Mouse (Mus musculus): ENCODE measurements around the gene Hoxa11. TPM values are rescaled to one million over a fixed set of nuclear protein-coding genes. Genes with fewer than 3 reads are reported as not detected.
A peak's percentile ranks its signal among the peaks of the same experiment; 100 is the strongest.

Gene Hoxa11
- polyA plus RNA-seq, 1 experiment: 10.9 TPM

DNA sequence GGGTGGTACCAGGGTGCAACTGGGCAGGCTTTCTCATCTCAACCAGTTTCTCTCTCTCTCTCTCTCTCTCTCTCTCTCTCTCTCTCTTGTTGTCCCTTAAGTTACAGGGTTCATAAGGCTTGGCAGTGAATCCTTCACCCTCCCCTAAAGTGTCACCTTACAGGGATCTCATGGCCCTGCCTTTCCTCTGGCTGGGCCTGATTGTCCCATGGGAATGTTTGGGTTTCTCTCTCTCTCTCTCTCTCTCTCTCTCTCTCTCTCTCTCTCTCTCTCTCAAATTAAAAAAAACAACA is 38.0 kb downstream of the Hoxa11 start:
- peak overlapping the region; percentile 69 for H3K4me2 ChIP-seq (ENCODE audit: low read depth)

DNA sequence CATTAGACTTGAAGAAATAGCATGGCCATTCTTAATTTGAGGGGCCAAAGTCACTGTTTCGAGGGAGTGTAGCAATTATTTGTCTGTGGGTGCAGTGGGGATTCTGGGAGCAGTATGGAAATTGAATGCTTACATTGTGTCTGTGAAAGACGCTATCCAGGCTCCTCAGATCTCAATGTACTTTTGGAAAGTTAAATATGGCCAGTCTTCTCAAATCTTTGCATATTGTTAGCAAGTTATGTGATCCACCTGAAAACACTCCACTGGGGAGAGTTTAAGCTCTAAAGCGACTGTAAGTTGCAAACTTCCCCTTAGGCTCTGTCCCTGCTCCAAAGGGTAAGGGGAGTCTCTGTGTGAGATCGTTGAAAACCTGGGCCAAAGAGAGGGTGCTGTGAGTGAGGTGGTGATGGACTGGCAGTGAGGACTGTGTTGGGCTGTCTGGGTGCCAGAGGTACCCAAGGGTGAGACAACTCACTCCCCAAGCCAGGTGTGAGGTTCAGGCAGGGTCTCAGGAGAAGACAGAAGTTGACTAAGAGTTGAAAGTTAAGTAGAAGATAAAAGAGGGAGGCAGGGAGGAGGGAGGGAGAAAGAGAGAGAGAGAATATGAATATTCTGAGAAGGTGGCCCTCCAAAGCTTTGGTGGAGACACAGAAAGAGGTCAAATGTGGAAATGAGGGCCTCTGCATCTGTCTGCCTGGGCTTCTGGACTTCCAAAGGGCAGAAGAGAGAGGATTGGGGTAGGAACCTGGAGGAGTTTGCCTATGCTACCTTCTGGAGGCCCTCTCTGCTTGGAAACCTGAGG is 38.5 kb downstream of the Hoxa11 start:
- Histone ChIP-seq H3K27me3 (ENCODE audit: control insufficient read depth, insufficient read depth, insufficient read length) (no peaks in the 10 kb centered on the region), H3K4me3 (no peak overlapping the region), H3K4me2 (ENCODE audit: low read depth) (no peak overlapping the region), H3K36me3 (ENCODE audit: control insufficient read depth, insufficient read depth) (peaks cover 13% of the 10 kb centered on the region), H3K79me2 (ENCODE audit: control insufficient read depth, insufficient read depth) (peaks cover 34% of the 10 kb centered on the region), H3ac (ENCODE audit: control insufficient read depth, insufficient read length) (no peak overlapping the region)
- no peak for TF ChIP-seq E2F4 (IDR thresholded peaks at IDR 0.05; ENCODE audit: insufficient read depth)
- no peak for TF ChIP-seq USF1 (IDR thresholded peaks at IDR 0.05; ENCODE audit: low read depth)
- TF ChIP-seq POLR2A (IDR thresholded peaks at IDR 0.05; ENCODE audit: insufficient read length, low read depth): no peak
- no peak for TF ChIP-seq TCF3 (IDR thresholded peaks at IDR 0.05; ENCODE audit: insufficient read length, low read depth)
- TF ChIP-seq MYOG (IDR thresholded peaks at IDR 0.05; ENCODE audit: control insufficient read depth in 1 of 3, insufficient read depth in 1 of 3, insufficient read length in 2 of 3, low read depth in 2 of 3): no peak
- no peak for TF ChIP-seq SRF (IDR thresholded peaks at IDR 0.05; ENCODE audit: control insufficient read depth, insufficient read length, low read depth)
- TF ChIP-seq TCF12 (IDR thresholded peaks at IDR 0.05; ENCODE audit: insufficient read depth, poor library complexity, severe bottlenecking): no peak
- no peak for TF ChIP-seq CEBPB (IDR thresholded peaks at IDR 0.05; ENCODE audit: insufficient read depth, poor library complexity, severe bottlenecking)

More for the DNA sequence above, 38.0 kb downstream of the Hoxa11 start:
- Histone ChIP-seq H3K27me3 (ENCODE audit: control insufficient read depth, insufficient read depth, insufficient read length) (no peaks in the 10 kb centered on the region), H3ac (ENCODE audit: control insufficient read depth, insufficient read length) (no peak overlapping the region), H3K79me2 (ENCODE audit: control insufficient read depth, insufficient read depth) (peaks cover 39% of the 10 kb centered on the region), H3K4me3 (peak overlapping the region; percentile 67), H3K36me3 (ENCODE audit: control insufficient read depth, insufficient read depth) (peaks cover 9% of the 10 kb centered on the region)
- TF ChIP-seq REST (IDR thresholded peaks at IDR 0.05; ENCODE audit: insufficient read depth, insufficient read length) (no peak), POLR2AphosphoS2 (IDR thresholded peaks at IDR 0.05; ENCODE audit: insufficient read length, low read depth) (no peak), MYOG (IDR thresholded peaks at IDR 0.05; ENCODE audit: control insufficient read depth in 1 of 3, insufficient read depth in 1 of 3, insufficient read length in 2 of 3, low read depth in 2 of 3) (no peak), E2F4 (IDR thresholded peaks at IDR 0.05; ENCODE audit: insufficient read depth) (no peak), SRF (IDR thresholded peaks at IDR 0.05; ENCODE audit: control insufficient read depth, insufficient read length, low read depth) (no peak), MAX (IDR thresholded peaks at IDR 0.05; ENCODE audit: low read depth) (no peak), TCF12 (IDR thresholded peaks at IDR 0.05; ENCODE audit: insufficient read depth, poor library complexity, severe bottlenecking) (no peak), CEBPB (IDR thresholded peaks at IDR 0.05; ENCODE audit: insufficient read depth, poor library complexity, severe bottlenecking) (no peak), MYOD1 (IDR thresholded peaks at IDR 0.05; ENCODE audit: control insufficient read depth in 1 of 3, insufficient read length in 2 of 3, low read depth in 2 of 3) (no peak), POLR2A (IDR thresholded peaks at IDR 0.05; ENCODE audit: insufficient read length, low read depth) (no peak), TCF3 (IDR thresholded peaks at IDR 0.05; ENCODE audit: insufficient read length, low read depth) (no peak), USF1 (IDR thresholded peaks at IDR 0.05; ENCODE audit: low read depth) (no peak)

DNA sequence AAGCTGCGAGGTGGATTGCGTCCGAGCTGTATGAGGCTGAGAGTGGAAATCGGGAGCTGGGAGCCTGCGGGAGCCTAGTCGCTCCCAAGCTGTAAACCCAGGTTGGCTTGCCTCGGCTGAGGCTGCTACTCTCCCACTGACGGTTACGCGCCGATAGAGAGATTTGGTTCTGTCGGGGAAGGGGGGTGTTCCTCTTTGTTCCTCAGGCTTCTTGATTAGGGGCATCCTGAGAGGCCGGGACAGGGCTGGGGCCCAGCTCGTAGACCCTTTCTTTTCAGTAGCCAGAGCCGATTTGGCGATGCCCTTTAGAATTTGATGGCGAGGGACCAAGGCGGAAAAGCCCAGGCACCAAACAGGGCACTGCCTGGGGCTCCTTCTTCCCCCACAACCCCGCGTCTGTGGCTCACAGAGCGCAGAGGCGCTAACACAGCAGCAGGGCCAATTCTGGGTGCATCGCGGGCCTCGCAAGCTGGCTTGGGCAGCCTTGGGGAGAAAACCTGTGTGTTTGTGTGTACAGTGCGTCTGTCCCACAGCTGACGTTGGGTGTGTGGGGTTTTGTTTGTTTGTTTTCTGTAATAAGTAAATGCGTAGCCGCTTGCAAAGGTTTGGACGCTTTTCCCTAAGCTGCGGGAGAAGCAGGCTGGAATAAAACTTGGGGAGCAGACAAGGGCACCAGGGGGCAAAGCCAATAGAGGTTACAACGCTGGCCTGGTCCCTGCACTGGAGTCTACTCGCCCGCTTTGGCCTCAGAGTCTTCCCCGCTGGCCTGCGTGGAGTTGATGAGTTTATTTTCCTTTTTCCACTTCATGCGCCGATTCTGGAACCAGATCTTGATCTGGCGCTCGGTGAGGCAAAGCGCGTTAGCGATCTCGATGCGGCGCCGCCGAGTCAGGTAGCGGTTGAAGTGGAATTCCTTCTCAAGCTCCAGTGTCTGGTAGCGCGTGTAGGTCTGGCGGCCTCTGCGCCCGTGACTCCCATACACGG is 39.7 kb downstream of the Hoxa11 start:
- no peak for TF ChIP-seq USF1 (IDR thresholded peaks at IDR 0.05; ENCODE audit: low read depth)
- TF ChIP-seq CEBPB (IDR thresholded peaks at IDR 0.05; ENCODE audit: insufficient read depth, poor library complexity, severe bottlenecking): no peak
- TF ChIP-seq E2F4 (IDR thresholded peaks at IDR 0.05; ENCODE audit: insufficient read depth): no peak
- no peak for TF ChIP-seq POLR2A (IDR thresholded peaks at IDR 0.05; ENCODE audit: insufficient read length, low read depth)
- TF ChIP-seq MYOD1 (IDR thresholded peaks at IDR 0.05; ENCODE audit: control insufficient read depth in 1 of 3, insufficient read length in 2 of 3, low read depth in 2 of 3): no peak
- no peak for TF ChIP-seq MAX (IDR thresholded peaks at IDR 0.05; ENCODE audit: low read depth)
- no peak for TF ChIP-seq REST (IDR thresholded peaks at IDR 0.05; ENCODE audit: insufficient read depth, insufficient read length)
- TF ChIP-seq MYOG (IDR thresholded peaks at IDR 0.05; ENCODE audit: control insufficient read depth in 1 of 3, insufficient read depth in 1 of 3, insufficient read length in 2 of 3, low read depth in 2 of 3): no peak
- TF ChIP-seq TCF3 (IDR thresholded peaks at IDR 0.05; ENCODE audit: insufficient read length, low read depth): no peak
- TF ChIP-seq SRF (IDR thresholded peaks at IDR 0.05; ENCODE audit: control insufficient read depth, insufficient read length, low read depth): no peak
- TF ChIP-seq POLR2AphosphoS2 (IDR thresholded peaks at IDR 0.05; ENCODE audit: insufficient read length, low read depth): no peak
- TF ChIP-seq TCF12 (IDR thresholded peaks at IDR 0.05; ENCODE audit: insufficient read depth, poor library complexity, severe bottlenecking): no peak
- Histone ChIP-seq H3K4me2 (ENCODE audit: low read depth) (no peak overlapping the region), H3ac (ENCODE audit: control insufficient read depth, insufficient read length) (no peak overlapping the region), H3K36me3 (ENCODE audit: control insufficient read depth, insufficient read depth) (peaks cover 16% of the 10 kb centered on the region), H3K27me3 (ENCODE audit: control insufficient read depth, insufficient read depth, insufficient read length) (no peaks in the 10 kb centered on the region), H3K79me2 (ENCODE audit: control insufficient read depth, insufficient read depth) (peaks cover 27% of the 10 kb centered on the region), H3K4me3 (no peak overlapping the region)

DNA sequence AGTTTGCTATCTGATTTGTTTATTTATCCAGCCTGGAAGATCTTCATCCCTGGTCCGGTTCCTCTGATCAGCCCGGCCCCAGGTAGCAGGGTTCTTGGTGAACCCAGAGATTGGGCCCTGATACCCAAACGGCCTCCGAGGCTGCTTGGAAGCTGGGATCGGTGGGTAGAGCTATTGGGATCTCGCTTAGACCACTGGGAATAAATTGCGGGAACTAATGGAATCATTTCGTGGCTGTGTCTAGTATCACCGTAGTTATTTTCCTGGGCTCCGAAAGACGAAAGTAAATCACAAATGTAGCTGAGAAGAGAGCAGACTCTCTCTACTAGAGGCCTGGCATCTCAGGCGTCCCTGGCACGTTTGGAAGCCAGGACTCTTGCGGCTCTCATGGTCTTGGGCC is 40.4 kb downstream of the Hoxa11 start:
- Histone ChIP-seq H3ac (ENCODE audit: control insufficient read depth, insufficient read length) (no peak overlapping the region), H3K79me2 (ENCODE audit: control insufficient read depth, insufficient read depth) (peaks cover 20% of the 10 kb centered on the region), H3K27me3 (ENCODE audit: control insufficient read depth, insufficient read depth, insufficient read length) (no peaks in the 10 kb centered on the region), H3K4me2 (ENCODE audit: low read depth) (no peak overlapping the region), H3K4me3 (no peak overlapping the region), H3K36me3 (ENCODE audit: control insufficient read depth, insufficient read depth) (peaks cover 16% of the 10 kb centered on the region)
- TF ChIP-seq USF1 (IDR thresholded peaks at IDR 0.05; ENCODE audit: low read depth): no peak

All from myocyte (in vitro differentiated cells).